Mouse (Mus musculus): ENCODE data around the gene Slc2a2. TPM values are rescaled to one million over a fixed set of nuclear protein-coding genes. Genes with fewer than 3 reads are reported as not detected.

Gene Slc2a2
- polyA plus RNA-seq, 1 experiment from 2014 or later: 0.10 TPM

DNA sequence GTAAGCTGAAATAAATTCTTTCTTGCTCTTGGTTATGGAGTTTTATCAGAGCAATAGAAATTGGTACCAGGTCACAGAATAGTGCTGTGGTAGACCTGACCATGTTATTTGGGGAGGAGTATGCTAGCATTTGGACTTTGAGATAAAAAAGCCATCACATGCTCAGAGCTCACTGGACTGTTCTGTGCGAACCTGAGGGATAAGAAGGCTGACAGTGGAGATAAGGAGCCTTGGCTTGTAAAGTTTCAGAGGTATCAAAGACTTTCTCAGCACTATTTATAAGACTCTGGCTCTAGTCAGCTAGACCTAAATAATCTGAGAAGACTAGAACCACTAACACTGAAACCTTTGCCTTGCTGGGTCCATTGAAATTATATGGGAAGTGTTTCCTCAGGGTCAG, 78.3 kb downstream of the Slc2a2 start:
- Histone ChIP-seq H3K9ac (no peak overlapping the region), H3K4me3 (no peak overlapping the region), H3K36me3 (ENCODE audit: poor library complexity, severe bottlenecking) (no peaks in the 10 kb centered on the region), H3K9me3 (replicated peaks) (no peaks in the 10 kb centered on the region), H3K27me3 (no peaks in the 10 kb centered on the region), H3K4me1 (no peaks in the 10 kb centered on the region), H3K27ac (no peak overlapping the region), H3K4me2 (no peak overlapping the region)
- 93% methylated on average over 1 of the region's 1 CpGs for WGBS
- ATAC-seq: no peak

DNA sequence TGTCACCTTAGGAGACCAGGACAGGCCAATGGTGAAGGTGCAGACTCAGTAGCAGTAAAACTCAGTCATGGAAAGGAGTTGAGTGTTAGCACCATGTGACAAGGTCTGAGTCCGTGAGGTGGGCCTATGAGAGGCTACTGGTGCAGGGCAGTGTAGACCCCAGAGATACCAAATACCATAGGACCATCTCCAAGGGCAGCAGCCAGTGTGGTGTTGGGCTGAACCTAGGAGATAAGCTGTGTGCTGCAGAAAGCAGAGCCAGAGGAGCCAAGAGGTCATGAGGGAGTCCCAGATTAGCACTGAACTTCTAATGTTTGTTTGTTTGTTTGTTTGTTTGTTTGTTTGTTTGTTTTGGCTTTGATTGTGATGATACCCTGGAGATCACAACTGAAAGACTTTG, 78.8 kb downstream of the Slc2a2 start:
- H3K9ac ChIP-seq: no peak overlapping the region
- no peaks in the 10 kb centered on the region for H3K27me3 ChIP-seq
- no peaks in the 10 kb centered on the region for H3K9me3 ChIP-seq (replicated peaks)
- peaks cover under 1% of the 10 kb centered on the region; the same call in 1 of the 2 replicates for H3K4me1 ChIP-seq
- no peak for ATAC-seq
- no peak overlapping the region for H3K27ac ChIP-seq
- no peak overlapping the region for H3K4me2 ChIP-seq
- no peaks in the 10 kb centered on the region for H3K36me3 ChIP-seq (ENCODE audit: poor library complexity, severe bottlenecking)
- H3K4me3 ChIP-seq: no peak overlapping the region
- WGBS: 81% methylated on average over 1 of the region's 1 CpGs

DNA sequence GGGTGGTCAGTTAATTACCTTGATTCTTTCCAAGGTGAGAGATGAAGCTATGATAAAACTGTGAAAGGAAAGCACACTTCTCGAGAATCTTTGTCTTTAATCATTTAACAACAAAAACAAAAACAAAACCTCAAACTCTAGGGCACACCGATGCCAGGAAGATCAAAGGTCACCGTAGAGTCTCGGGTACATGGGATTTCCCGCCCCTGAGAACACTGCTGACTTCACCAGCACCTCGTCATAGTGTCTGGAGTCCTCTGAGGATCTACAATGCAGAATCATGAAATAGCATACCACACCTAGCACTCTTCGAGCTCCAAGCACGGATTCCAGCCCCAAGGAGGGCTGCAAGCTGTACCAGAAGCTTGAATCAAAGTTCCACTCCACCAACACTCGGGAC, 82.8 kb downstream of the Slc2a2 start:
- H3K27ac ChIP-seq: no peak overlapping the region
- ATAC-seq: no peak; the same call in 1 of the 2 replicates
- H3K9me3 ChIP-seq (replicated peaks): no peaks in the 10 kb centered on the region
- no peak overlapping the region for H3K9ac ChIP-seq
- H3K4me2 ChIP-seq: peak overlapping the region; percentile 98
- WGBS: 77% methylated on average over 9 of the region's 9 CpGs
- peaks cover 22% of the 10 kb centered on the region for H3K4me1 ChIP-seq
- H3K27me3 ChIP-seq: no peaks in the 10 kb centered on the region
- no peaks in the 10 kb centered on the region for H3K36me3 ChIP-seq (ENCODE audit: poor library complexity, severe bottlenecking)
- H3K4me3 ChIP-seq: peak overlapping the region; percentile 76

Other genes with a start within 250 kb of the Slc2a2 start
- 6.9 and 8.6 TPM in 2 replicates for gene Eif5a2, start 83.4 kb downstream of the Slc2a2 start, polyA plus RNA-seq (2015; fragmentation: Nextera tagmentation; extraction: Ambion mirVana)
- gene Rpl22l1, start 107.5 kb downstream of the Slc2a2 start, polyA plus RNA-seq (2015; fragmentation: Nextera tagmentation; extraction: Ambion mirVana): 257 and 318 TPM in 2 replicates
- not detected in 2 replicates for gene Gm1527, start 194.7 kb downstream of the Slc2a2 start, polyA plus RNA-seq (2015; fragmentation: Nextera tagmentation; extraction: Ambion mirVana)

Data from forebrain, embryonic 13.5 days (tissue).